Mouse (Mus musculus): ENCODE measurements around the gene Inpp4b.

DNA sequence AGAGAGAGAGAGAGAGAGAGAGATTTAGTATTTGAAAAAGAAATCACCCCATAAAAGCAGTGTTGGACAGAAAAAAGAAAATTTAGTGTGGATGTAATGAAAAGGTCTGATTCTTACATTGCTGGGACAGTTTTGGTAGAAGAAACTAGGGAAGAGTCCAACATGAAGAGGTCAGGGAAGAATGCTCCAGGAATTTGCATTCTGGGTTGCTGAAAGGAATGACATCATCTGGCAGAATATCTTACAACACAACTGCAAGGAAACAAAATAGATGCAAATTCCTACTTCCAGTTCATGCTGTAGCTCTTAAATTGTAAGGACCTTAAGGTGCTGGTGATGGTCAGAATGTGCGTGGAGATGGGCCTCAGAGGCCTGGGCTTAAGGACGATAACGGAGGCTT is 650.6 kb downstream of the Inpp4b start:
- TF ChIP-seq EP300 (IDR thresholded peaks at IDR 0.05; ENCODE audit: low read depth) (no peak), CTCF (IDR thresholded peaks at IDR 0.05; ENCODE audit: low read depth) (no peak)
